Mouse (Mus musculus) Patski (cell line): ENCODE measurements at regions not wholly inside any gene's neighbourhood (a gene's known extent, or its start where the extent isn't known, plus 50 kb on each side); places are given as distances from the start of the nearest gene placed in this dataset.
"Not testable (repeated sequence)": the region's sequence is repeated elsewhere in the genome, so short reads cannot be mapped to it uniquely, and the experiment has no call there.

Experiments used
- ATAC-seq: fragments of 100-300 bp; one replicate; pipeline ENCODE4 v1.8.0; 2021
- CTCF ChIA-PET: fragments of 350-600 bp; sonication (Branson Sonifier 250); formaldehyde crosslinking; loops from one replicate; lab custom pipeline; 2022; ENCODE audit warnings: inconsistent platforms; lab: Charles Lee
- POLR2A ChIA-PET: fragments of 350-600 bp; sonication (Branson Sonifier 250); formaldehyde crosslinking; loops from one replicate; lab custom pipeline; 2022; ENCODE audit warnings: antibody characterized with exemption, inconsistent platforms; lab: Charles Lee
- DNase-seq: peaks from one replicate; pipeline ENCODE4 v3.0.0-alpha.2; 2011; ENCODE audit warnings: low read depth, low spot score
- H3K27me3 ChIP-seq: fragments of 371-371 bp; one replicate; pipeline ENCODE4 v1.5.1; 2021
- CTCF ChIP-seq: fragments of 100-300 bp; IDR thresholded peaks from one replicate; pipeline ENCODE4 v1.5.1; 2021
- in situ Hi-C: fragments of 300-500 bp; cut with MboI; formaldehyde crosslinking; loops from 3 replicates; pipeline ENCODE4 v1.11.1; 2018; ENCODE audit warnings: low pct_unique_long_range_greater_than_20kb, mixed read lengths

DNA sequence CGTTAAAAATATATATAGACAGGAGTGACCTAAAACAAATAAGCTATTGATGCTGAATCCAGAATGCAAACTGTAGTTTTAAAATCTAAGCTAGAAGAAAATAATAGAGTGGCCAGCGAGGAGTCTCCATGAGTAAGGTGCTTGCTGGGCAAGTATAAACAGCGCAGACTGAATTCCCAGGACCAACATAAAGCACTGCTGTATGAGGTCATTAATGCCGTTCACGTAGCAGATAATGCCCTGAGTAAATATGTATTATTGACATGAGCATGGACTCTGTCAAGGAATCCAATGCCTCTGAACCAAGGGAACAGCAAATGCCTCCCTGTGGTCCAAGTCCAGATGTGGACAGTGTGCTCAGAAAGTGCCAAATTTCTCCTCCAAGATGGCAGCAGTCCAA lies 876.4 kb upstream of the Gpc5 start:
- ATAC-seq (no peak), DNase-seq (no peak)
- no peaks in the 10 kb centered on the region for H3K27me3 ChIP-seq
- in situ Hi-C loops = no loop called here
- ChIA-PET CTCF (no interaction called here), POLR2A (no interaction called here)
- TF ChIP-seq CTCF = no peak

DNA sequence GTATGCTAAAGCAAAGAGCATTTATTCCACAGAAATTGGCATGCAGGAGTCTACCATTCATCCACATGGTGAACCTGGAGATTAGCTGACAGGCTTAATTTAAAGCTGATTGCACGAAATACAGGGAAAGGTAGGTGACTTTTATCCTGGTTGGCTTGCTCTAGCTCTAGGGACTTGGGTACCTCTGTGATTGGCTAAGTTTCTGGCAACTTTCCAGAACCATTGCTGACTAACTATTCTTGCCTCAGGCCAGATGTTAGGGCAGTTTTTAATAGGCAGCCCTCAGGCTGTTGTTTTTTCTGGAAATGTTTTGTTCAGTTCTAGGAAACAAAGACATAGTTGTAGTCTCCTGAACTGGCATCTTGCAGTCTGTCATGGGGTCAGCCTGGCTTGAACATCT lies 871.1 kb upstream of the Gpc5 start:
- ChIA-PET CTCF (no interaction called here), POLR2A (no interaction called here)
- DNase-seq (no peak), ATAC-seq (no peak)
- H3K27me3 ChIP-seq = no peaks in the 10 kb centered on the region
- TF ChIP-seq CTCF = no peak
- in situ Hi-C loops = no loop called here

- POLR2A ChIA-PET = no interaction called here
- ATAC-seq (no peak), DNase-seq (no peak)
- no peaks in the 10 kb centered on the region for H3K27me3 ChIP-seq
- in situ Hi-C loops = no loop called here
- TF ChIP-seq CTCF = no peak
- CTCF ChIA-PET = no interaction called here
Measured at GRCm38 (mm10) chr14:114230711-114231110, 861.3 kb upstream of the Gpc5 start.

DNA sequence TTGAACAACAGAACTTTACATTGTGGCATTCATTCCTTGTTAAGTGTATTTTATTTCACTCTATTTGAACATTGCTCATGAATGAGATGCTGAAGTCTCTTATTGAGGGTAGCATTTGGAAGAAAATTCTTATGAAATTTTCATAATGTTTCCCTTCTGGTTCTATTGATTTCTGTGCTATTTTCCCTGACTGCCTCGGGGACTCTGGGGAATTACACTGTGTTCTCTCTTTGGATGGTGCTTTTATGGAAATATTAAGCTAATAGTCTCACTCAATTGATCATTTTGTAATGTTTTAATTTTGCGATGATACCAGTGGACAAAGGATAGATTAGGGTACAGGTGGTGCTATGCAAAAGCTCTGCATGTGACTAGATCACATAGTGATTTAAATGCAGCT lies 837.0 kb upstream of the Gpc5 start:
- ATAC-seq (no peak), DNase-seq (no peak)
- POLR2A ChIA-PET = no interaction called here
- H3K27me3 ChIP-seq = no peaks in the 10 kb centered on the region
- TF ChIP-seq CTCF = no peak
- in situ Hi-C loops = no loop called here
- CTCF ChIA-PET = no interaction called here

GRCm38 (mm10) chr14:114261657-114262056 lies 830.4 kb upstream of the Gpc5 start:
- no peaks in the 10 kb centered on the region for H3K27me3 ChIP-seq
- no peak for TF ChIP-seq CTCF
- in situ Hi-C loops = no loop called here
- DNase-seq (no peak), ATAC-seq (no peak)
- POLR2A ChIA-PET = no interaction called here
- CTCF ChIA-PET = no interaction called here

DNA sequence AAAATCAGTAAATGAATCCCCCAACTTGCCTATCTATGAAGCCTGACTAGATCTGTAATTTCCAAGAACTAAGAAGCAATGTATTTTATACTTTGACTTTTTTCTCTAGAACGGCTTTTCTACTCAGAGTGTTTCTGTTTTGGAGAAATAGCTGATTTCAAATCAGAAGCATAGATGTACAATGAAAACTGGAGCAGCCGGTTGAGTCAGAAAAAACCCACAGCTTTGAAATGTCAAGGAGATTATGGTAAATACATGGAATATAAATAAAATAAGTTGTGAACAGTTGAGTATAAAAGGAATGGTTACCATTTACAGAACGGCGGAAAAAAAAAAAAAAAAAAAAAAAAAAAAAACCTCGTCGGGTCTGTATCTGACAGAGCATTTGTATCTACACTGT lies 791.4 kb upstream of the Gpc5 start:
- TF ChIP-seq CTCF = no peak
- ATAC-seq (no peak), DNase-seq (no peak)
- in situ Hi-C loops = no loop called here
- CTCF ChIA-PET = no interaction called here
- POLR2A ChIA-PET = no interaction called here
- no peaks in the 10 kb centered on the region for H3K27me3 ChIP-seq

DNA sequence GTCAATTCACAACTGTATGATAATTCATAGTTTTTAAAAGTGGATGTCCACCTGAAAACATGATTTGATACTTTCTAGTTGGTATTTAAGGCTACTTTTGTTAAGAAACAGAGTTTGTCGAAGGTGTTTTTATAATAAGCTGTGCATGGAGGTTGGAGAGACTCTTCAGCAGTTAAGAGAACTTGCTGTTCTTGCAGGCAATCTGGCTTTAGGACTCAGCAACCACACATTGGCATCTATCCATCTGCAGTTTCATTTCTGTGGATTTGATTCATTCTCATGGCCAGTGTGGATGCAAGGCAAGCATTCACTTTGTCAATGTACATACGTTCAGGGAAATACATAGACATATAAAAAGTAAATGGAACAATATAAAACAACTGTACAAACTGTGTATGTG lies 784.5 kb upstream of the Gpc5 start:
- CTCF ChIA-PET = no interaction called here
- ATAC-seq = no peak
- in situ Hi-C loops = no loop called here
- DNase-seq = no peak
- POLR2A ChIA-PET = no interaction called here
- H3K27me3 ChIP-seq = no peaks in the 10 kb centered on the region
- TF ChIP-seq CTCF = no peak

DNA sequence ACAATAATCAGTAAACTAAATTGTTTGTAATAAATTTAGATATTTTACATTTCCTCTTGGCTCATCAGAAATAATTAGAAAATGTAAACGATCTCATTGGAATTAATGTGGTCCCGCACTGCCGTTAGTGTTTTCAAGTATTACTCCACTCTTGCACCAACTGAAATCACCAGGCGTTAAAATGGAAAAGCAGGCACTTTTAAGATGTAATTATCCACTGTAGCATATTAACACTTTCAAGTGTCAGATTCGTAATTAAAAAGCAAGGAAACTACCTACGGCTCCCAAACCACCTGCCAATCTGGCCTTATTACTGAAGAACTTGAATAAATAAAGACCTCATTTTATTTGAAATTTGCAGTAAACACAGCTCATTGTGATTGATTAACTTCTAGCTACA lies 759.4 kb upstream of the Gpc5 start:
- DNase-seq = no peak
- POLR2A ChIA-PET = no interaction called here
- H3K27me3 ChIP-seq = no peaks in the 10 kb centered on the region
- ATAC-seq = no peak
- TF ChIP-seq CTCF = no peak
- in situ Hi-C loops = no loop called here
- CTCF ChIA-PET = no interaction called here

GRCm38 (mm10) chr14:114349345-114349744 lies 742.7 kb upstream of the Gpc5 start:
- DNase-seq (no peak), ATAC-seq (no peak)
- H3K27me3 ChIP-seq = no peaks in the 10 kb centered on the region
- in situ Hi-C loops = no loop called here
- ChIA-PET POLR2A (no interaction called here), CTCF (no interaction called here)
- no peak for TF ChIP-seq CTCF

DNA sequence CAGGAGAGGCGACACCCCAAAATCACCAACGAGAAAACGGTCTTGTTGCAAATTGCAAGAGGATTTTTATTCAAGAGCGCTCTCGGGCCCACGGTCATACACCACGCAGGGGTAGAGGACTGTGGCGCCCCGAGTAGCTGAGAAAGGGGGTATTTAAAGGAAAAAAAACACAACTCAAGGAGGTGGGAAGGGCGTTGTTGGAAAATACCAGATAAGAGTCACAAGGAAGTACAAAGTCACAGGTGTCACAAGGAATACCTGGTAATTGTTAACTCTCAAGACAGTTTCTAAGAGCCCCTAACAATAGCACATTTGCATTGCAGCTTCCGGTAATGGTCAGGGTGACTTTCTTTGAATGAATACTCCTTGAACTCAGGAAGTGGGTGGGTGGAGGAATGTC lies 742.2 kb upstream of the Gpc5 start:
- POLR2A ChIA-PET, DNase-seq, in situ Hi-C loops, H3K27me3 ChIP-seq, ATAC-seq, CTCF ChIA-PET: not testable (repeated sequence)

- DNase-seq (no peak), ATAC-seq (no peak)
- in situ Hi-C loops = no loop called here
- POLR2A ChIA-PET = no interaction called here
- CTCF ChIA-PET = interaction anchor here (1.4 kb wide), 1 partner anchor 9 kb away, joined by 3 read pairs; no protein-coding TSS in a partner anchor
- no peak for TF ChIP-seq CTCF
- no peaks in the 10 kb centered on the region for H3K27me3 ChIP-seq
Measured at GRCm38 (mm10) chr14:114352307-114352706, 739.7 kb upstream of the Gpc5 start.

DNA sequence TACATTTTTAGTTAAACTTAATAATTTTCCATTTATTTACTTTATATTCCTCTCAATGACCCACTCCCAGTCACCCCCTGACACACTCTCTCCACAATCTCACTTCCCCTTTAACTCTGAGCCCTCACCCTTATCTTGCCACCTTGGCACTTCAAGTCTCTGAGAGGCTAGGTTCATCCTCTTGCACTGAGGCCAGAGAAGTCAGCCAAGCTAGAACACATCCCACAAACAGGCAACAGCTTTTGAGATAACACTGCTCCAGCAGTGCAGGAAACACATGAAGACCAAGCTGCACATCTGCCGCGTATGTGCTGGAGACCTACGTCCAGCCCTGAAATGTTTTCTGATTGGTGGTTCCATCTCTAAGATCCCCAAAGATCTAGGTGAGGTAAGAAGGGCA lies 717.2 kb upstream of the Gpc5 start:
- TF ChIP-seq CTCF = no peak
- CTCF ChIA-PET = no interaction called here
- POLR2A ChIA-PET = no interaction called here

More for the DNA sequence above, 717.2 kb upstream of the Gpc5 start:
- ATAC-seq (no peak), DNase-seq (no peak)
- in situ Hi-C loops = no loop called here
- H3K27me3 ChIP-seq = no peaks in the 10 kb centered on the region
